Mouse (Mus musculus) CH12.LX (cell line): Measurements from ENCODE around the gene Gm43518.

Experiments
- CTCF ChIP-seq, 2 experiments: IDR thresholded peaks in 1 of 2; conservative IDR thresholded peaks in 1 of 2; 2 replicates each; pipeline ENCODE4 v1.5.1; 2011 to 2012; ENCODE audit warnings: low read depth in 2 of 2, low read length in 2 of 2, improper control_type of control experiment in 1 of 2, inconsistent platforms in 1 of 2, mild to moderate bottlenecking in 1 of 2, moderate library complexity in 1 of 2
- EP300 ChIP-seq: IDR thresholded peaks from 2 replicates; pipeline ENCODE4 v1.6.1; 2011; ENCODE audit warnings: low read length, improper control_type of control experiment
- HCFC1 ChIP-seq: IDR thresholded peaks from 2 replicates; pipeline ENCODE4 v1.6.1; 2012; ENCODE audit warnings: low read depth, mild to moderate bottlenecking, inconsistent platforms, low read length, improper control_type of control experiment
- JUN ChIP-seq: IDR thresholded peaks from 2 replicates; pipeline ENCODE4 v1.6.1; 2011; ENCODE audit warnings: low read depth, mild to moderate bottlenecking, low read length, improper control_type of control experiment, moderate library complexity; ENCODE audit not compliant: insufficient read depth
- JUND ChIP-seq: conservative IDR thresholded peaks from 2 replicates; pipeline ENCODE4 v1.6.1; 2011; ENCODE audit warnings: low read depth, low read length, improper control_type of control experiment
- MAFK ChIP-seq: IDR thresholded peaks from 2 replicates; pipeline ENCODE4 v1.6.1; 2011; ENCODE audit warnings: low read length, improper control_type of control experiment; ENCODE audit not compliant: insufficient replicate concordance
- MEF2A ChIP-seq: IDR thresholded peaks from 2 replicates; pipeline ENCODE4 v1.6.1; 2014; ENCODE audit warnings: low read depth, mild to moderate bottlenecking, inconsistent platforms, low read length, improper control_type of control experiment, borderline replicate concordance
- MYC ChIP-seq: IDR thresholded peaks from 2 replicates; pipeline ENCODE4 v1.6.1; 2011; ENCODE audit warnings: low read depth, mild to moderate bottlenecking, improper control_type of control experiment, low read length
- POLR2A ChIP-seq: IDR thresholded peaks from 2 replicates; pipeline ENCODE4 v1.6.1; 2011; ENCODE audit warnings: low read depth, mild to moderate bottlenecking, improper control_type of control experiment, low read length
- POLR2AphosphoS2 ChIP-seq: IDR thresholded peaks from 2 replicates; pipeline ENCODE4 v1.6.1; 2011; ENCODE audit warnings: low read depth, low read length, improper control_type of control experiment
- RAD21 ChIP-seq: IDR thresholded peaks from 2 replicates; pipeline ENCODE4 v1.6.1; 2011; ENCODE audit warnings: low read depth, mild to moderate bottlenecking, low read length, improper control_type of control experiment, moderate library complexity
- SMC3 ChIP-seq: IDR thresholded peaks from 2 replicates; pipeline ENCODE4 v1.6.1; 2011; ENCODE audit warnings: low read depth, low read length, improper control_type of control experiment
- TCF12 ChIP-seq: IDR thresholded peaks from 2 replicates; pipeline ENCODE4 v1.6.1; 2014; ENCODE audit warnings: low read depth, mild to moderate bottlenecking, inconsistent platforms, low read length, improper control_type of control experiment
- USF1 ChIP-seq: IDR thresholded peaks from 2 replicates; pipeline ENCODE4 v1.6.1; 2014; ENCODE audit warnings: low read depth, mild to moderate bottlenecking, inconsistent platforms, low read length, improper control_type of control experiment

GRCm38 (mm10) chr5:123957213-123957612 lies 30.0 kb downstream of the Gm43518 start:
- TF ChIP-seq EP300 (no peak), HCFC1 (no peak), POLR2AphosphoS2 (no peak), USF1 (no peak), POLR2A (no peak), CTCF (conservative IDR thresholded peaks at IDR 0.05 in 1 of 2, IDR thresholded peaks at IDR 0.05 in 1 of 2; ENCODE audit: low read depth in 2 of 2, low read length in 2 of 2) (no peak), JUN (no peak), TCF12 (no peak), MAFK (no peak), MEF2A (no peak), SMC3 (no peak), RAD21 (no peak), MYC (no peak), JUND (no peak)
